Mouse (Mus musculus): ENCODE measurements at regions not wholly inside any gene's neighbourhood (a gene's known extent, or its start where the extent isn't known, plus 50 kb on each side); places are given as distances from the start of the nearest gene placed in this dataset.

DNA sequence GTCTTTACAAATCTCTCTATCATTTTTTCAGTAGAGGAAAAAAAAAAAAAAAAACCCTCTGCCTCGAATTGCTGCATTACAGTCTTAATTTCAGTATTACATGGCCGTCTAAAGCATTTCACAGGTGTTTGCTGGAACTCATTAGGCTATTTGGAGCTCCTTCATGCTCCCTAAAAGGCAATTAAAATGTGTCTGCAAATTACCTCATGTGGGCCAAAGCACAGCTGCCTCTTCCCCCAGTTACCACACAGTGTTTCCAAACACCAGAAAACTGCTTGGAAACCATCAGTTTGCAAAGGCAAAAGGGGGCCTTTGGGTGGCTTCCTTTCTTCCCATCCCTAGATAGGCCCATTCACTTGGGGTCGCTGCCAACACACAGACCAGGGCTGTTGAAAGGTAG, 435.6 kb upstream of the Tenm2 start:
- TF ChIP-seq CTCF (conservative IDR thresholded peaks at IDR 0.05; ENCODE audit: low read length) (no peak), POU5F1 (IDR thresholded peaks at IDR 0.05; ENCODE audit: borderline replicate concordance, low read length) (no peak)

All from E14TG2a.4 (cell line).